Mouse (Mus musculus) midbrain, embryonic 16.5 days (tissue): ENCODE measurements around the gene Olfr1130. TPM values are rescaled to one million over a fixed set of nuclear protein-coding genes. Genes with fewer than 3 reads are reported as not detected.
"Not testable (repeated sequence)": the region's sequence is repeated elsewhere in the genome, so short reads cannot be mapped to it uniquely, and the experiment has no call there.

Source experiments
- ATAC-seq: fragments of 200-750 bp; cut with Nextera tagmentation; 2 replicates; pipeline ENCODE4 v1.8.0; 2017; ENCODE audit warnings: moderate TSS enrichment
- H3K27ac ChIP-seq: fragments of 300-500 bp; sonication (generic); 2 replicates; pipeline ENCODE4 v1.5.1; 2014; ENCODE audit warnings: mild to moderate bottlenecking, low read length, mixed read lengths
- H3K27me3 ChIP-seq: fragments of 300-500 bp; sonication (generic); 2 replicates; pipeline ENCODE4 v1.6.1; 2014; ENCODE audit warnings: low read depth, low read length, mixed read lengths; ENCODE audit not compliant: control insufficient read depth, insufficient read depth
- H3K36me3 ChIP-seq: fragments of 300-500 bp; sonication (generic); 2 replicates; pipeline ENCODE4 v1.6.1; 2014; ENCODE audit warnings: mild to moderate bottlenecking, low read length, moderate library complexity, mixed read lengths; ENCODE audit not compliant: control insufficient read depth, insufficient read depth
- H3K4me1 ChIP-seq: fragments of 300-500 bp; sonication (generic); 2 replicates; pipeline ENCODE4 v1.6.1; 2014; ENCODE audit warnings: mild to moderate bottlenecking, low read length, mixed read lengths; ENCODE audit not compliant: control insufficient read depth, insufficient read depth
- H3K4me2 ChIP-seq: fragments of 300-500 bp; sonication (generic); 2 replicates; pipeline ENCODE4 v1.6.1; 2014; ENCODE audit warnings: mild to moderate bottlenecking, low read length, mixed read lengths
- H3K4me3 ChIP-seq: fragments of 300-500 bp; sonication (generic); 2 replicates; pipeline ENCODE4 v1.5.1; 2014; ENCODE audit warnings: low read depth, mild to moderate bottlenecking, low read length, moderate library complexity, mixed read lengths
- H3K9ac ChIP-seq: fragments of 300-500 bp; sonication (generic); 2 replicates; pipeline ENCODE4 v1.6.1; 2014; ENCODE audit warnings: low read depth, low read length, mixed read lengths
- H3K9me3 ChIP-seq: fragments of 300-500 bp; sonication (generic); replicated peaks from 2 replicates; pipeline ENCODE4 v1.6.1; 2014; ENCODE audit warnings: mild to moderate bottlenecking, low read length, mixed read lengths; ENCODE audit not compliant: control insufficient read depth, poor library complexity, severe bottlenecking
- WGBS: fragments of 180-500 bp; shearing (Covaris S2); extraction: QIAGEN DNeasy Blood & Tissue Kit; methylation state at CpG from one replicate; pipeline ENCODE4 v1.1.7; 2014; 5-methylcytosine and 5-hydroxymethylcytosine counted together
- polyA plus RNA-seq: library from polyadenylated mRNA; unstranded; fragments of >200 nt; fragmentation: Nextera tagmentation; extraction: Ambion mirVana; gene quantifications from 2 replicates; pipeline ENCODE4 v1.2.1, GENCODE M21; 2015

The Olfr1130 gene
- polyA plus RNA-seq, result not detected in 2 replicates

- H3K36me3 ChIP-seq, H3K4me1 ChIP-seq, ATAC-seq, H3K4me3 ChIP-seq, H3K9ac ChIP-seq, H3K27ac ChIP-seq, H3K27me3 ChIP-seq, H3K9me3 ChIP-seq, H3K4me2 ChIP-seq: not testable (repeated sequence)
Measured at GRCm38 (mm10) chr2:87605912-87606311, at the start of gene Olfr1130. TSS of gene Olfr1130 (plus strand) at chr2:87606212.

GRCm38 (mm10) chr2:87573602-87574001 lies 32.4 kb upstream of the Olfr1130 start, which contains the start of gene Olfr1129:
TSS of gene Olfr1129 (plus strand) at chr2:87573902.
- not testable (repeated sequence) for ATAC-seq, H3K4me3 ChIP-seq, H3K36me3 ChIP-seq, H3K4me1 ChIP-seq, H3K27ac ChIP-seq, H3K9ac ChIP-seq, H3K27me3 ChIP-seq, H3K4me2 ChIP-seq, H3K9me3 ChIP-seq
- 70% methylated on average over 1 of the region's 1 CpGs for WGBS

- H3K9me3 ChIP-seq, result no peaks in the 10 kb centered on the region
- no peak within 1 kb of the TSS for H3K4me2 ChIP-seq
- H3K4me1 ChIP-seq, result no peaks in the 10 kb centered on the region
- no peak within 1 kb of the TSS for H3K27ac ChIP-seq
- ATAC-seq, result no peak
- no peaks in the 10 kb centered on the region for H3K36me3 ChIP-seq
- H3K4me3 ChIP-seq, result no peak within 1 kb of the TSS
- WGBS, result 70% methylated on average over 3 of the region's 3 CpGs
- H3K9ac ChIP-seq, result no peak within 1 kb of the TSS
- H3K27me3 ChIP-seq, result no peaks in the 10 kb centered on the region
Measured at GRCm38 (mm10) chr2:87626804-87627203, 20.8 kb downstream of the Olfr1130 start, which contains the start of gene Olfr1131. TSS of gene Olfr1131 (plus strand) at chr2:87627104.

- Histone ChIP-seq H3K27ac (no peak within 1 kb of the TSS), H3K4me3 (no peak within 1 kb of the TSS), H3K9ac (no peak within 1 kb of the TSS), H3K4me1 (no peaks in the 10 kb centered on the region), H3K9me3 (no peaks in the 10 kb centered on the region), H3K27me3 (no peaks in the 10 kb centered on the region), H3K36me3 (no peaks in the 10 kb centered on the region), H3K4me2 (no peak within 1 kb of the TSS)
- no peak for ATAC-seq
Measured at GRCm38 (mm10) chr2:87637435-87637834, 31.4 kb downstream of the Olfr1130 start, which contains the start of gene Olfr1132. TSS of gene Olfr1132 (minus strand) at chr2:87637535.

GRCm38 (mm10) chr2:87642441-87642840 lies 36.4 kb downstream of the Olfr1130 start:
- Histone ChIP-seq H3K4me3 (no peak overlapping the region), H3K4me1 (no peaks in the 10 kb centered on the region), H3K27ac (no peak overlapping the region), H3K27me3 (no peaks in the 10 kb centered on the region), H3K9ac (no peak overlapping the region), H3K36me3 (no peaks in the 10 kb centered on the region), H3K4me2 (no peak overlapping the region), H3K9me3 (no peaks in the 10 kb centered on the region)
- ATAC-seq, result no peak

GRCm38 (mm10) chr2:87647274-87647673 lies 41.3 kb downstream of the Olfr1130 start, which contains the start of gene Olfr1133:
TSS of gene Olfr1133 (minus strand) at chr2:87647374.
- H3K4me3 ChIP-seq, result no peak within 1 kb of the TSS
- no peaks in the 10 kb centered on the region for H3K4me1 ChIP-seq
- H3K9ac ChIP-seq, result no peak within 1 kb of the TSS
- no peaks in the 10 kb centered on the region for H3K27me3 ChIP-seq
- H3K36me3 ChIP-seq, result no peaks in the 10 kb centered on the region
- no peak for ATAC-seq
- no peaks in the 10 kb centered on the region for H3K9me3 ChIP-seq
- H3K4me2 ChIP-seq, result no peak within 1 kb of the TSS
- H3K27ac ChIP-seq, result no peak within 1 kb of the TSS

GRCm38 (mm10) chr2:87658360-87658759 lies 52.3 kb downstream of the Olfr1130 start, which contains the start of gene Olfr1134:
TSS of gene Olfr1134 (minus strand) at chr2:87658460.
- H3K9ac ChIP-seq, result no peak within 1 kb of the TSS
- WGBS, result 81% methylated on average over 2 of the region's 2 CpGs
- H3K27me3 ChIP-seq, result no peaks in the 10 kb centered on the region
- no peak within 1 kb of the TSS for H3K4me3 ChIP-seq
- no peaks in the 10 kb centered on the region for H3K9me3 ChIP-seq
- no peak for ATAC-seq
- H3K4me1 ChIP-seq, result no peaks in the 10 kb centered on the region
- no peak within 1 kb of the TSS for H3K4me2 ChIP-seq
- no peak within 1 kb of the TSS for H3K27ac ChIP-seq
- H3K36me3 ChIP-seq, result no peaks in the 10 kb centered on the region

Other genes with a start within 250 kb of the Olfr1130 start
- gene Olfr1121, start 236.3 kb upstream of the Olfr1130 start, polyA plus RNA-seq, result not detected in 2 replicates
- not detected in 2 replicates for gene Olfr1122, start 220.4 kb upstream of the Olfr1130 start, polyA plus RNA-seq
- gene Olfr1123, start 189.6 kb upstream of the Olfr1130 start, polyA plus RNA-seq, result not detected in 2 replicates
- 0.08 TPM in 1 of 2 replicates, not detected in the other for gene Olfr1124, start 175.9 kb upstream of the Olfr1130 start, polyA plus RNA-seq
- gene Olfr1126, start 152.2 kb upstream of the Olfr1130 start, polyA plus RNA-seq, result not detected in 2 replicates
- not detected in 2 replicates for gene Pramel7, start 109.1 kb upstream of the Olfr1130 start, polyA plus RNA-seq
- not detected in 2 replicates for gene Pramel6, start 99.6 kb upstream of the Olfr1130 start, polyA plus RNA-seq
- not detected in 2 replicates for gene Olfr153, start 74.4 kb upstream of the Olfr1130 start, polyA plus RNA-seq
- not detected in 2 replicates for gene Olfr1128, start 60.7 kb upstream of the Olfr1130 start, polyA plus RNA-seq
- gene Olfr1129, start 32.3 kb upstream of the Olfr1130 start, polyA plus RNA-seq, result not detected in 2 replicates
- not detected in 2 replicates for gene Olfr1131, start 20.9 kb downstream of the Olfr1130 start, polyA plus RNA-seq
- not detected in 2 replicates for gene Olfr1132, start 31.3 kb downstream of the Olfr1130 start, polyA plus RNA-seq
- gene Olfr1133, start 41.2 kb downstream of the Olfr1130 start, polyA plus RNA-seq, result not detected in 2 replicates
- not detected in 2 replicates for gene Olfr1134, start 52.2 kb downstream of the Olfr1130 start, polyA plus RNA-seq
- not detected in 2 replicates for gene Olfr1135, start 67.5 kb downstream of the Olfr1130 start, polyA plus RNA-seq
- gene Olfr1136, start 87.7 kb downstream of the Olfr1130 start, polyA plus RNA-seq, result not detected in 2 replicates
- gene Olfr1137, start 107.0 kb downstream of the Olfr1130 start, polyA plus RNA-seq, result not detected in 2 replicates
- gene Olfr1138, start 133.8 kb downstream of the Olfr1130 start, polyA plus RNA-seq, result not detected in 2 replicates
- not detected in 2 replicates for gene Olfr1140, start 137.5 kb downstream of the Olfr1130 start, polyA plus RNA-seq
- not detected in 2 replicates for gene Olfr1141, start 147.8 kb downstream of the Olfr1130 start, polyA plus RNA-seq
- gene Olfr152, start 173.3 kb downstream of the Olfr1130 start, polyA plus RNA-seq, result not detected in 2 replicates
- gene Olfr1143, start 194.4 kb downstream of the Olfr1130 start, polyA plus RNA-seq, result not detected in 2 replicates
- not detected in 2 replicates for gene Olfr1145, start 203.6 kb downstream of the Olfr1130 start, polyA plus RNA-seq
- not detected in 2 replicates for gene Olfr1148, start 224.3 kb downstream of the Olfr1130 start, polyA plus RNA-seq
- not detected in 2 replicates for gene Olfr1150-ps1, start 237.8 kb downstream of the Olfr1130 start, polyA plus RNA-seq
- gene Olfr1151, start 249.7 kb downstream of the Olfr1130 start, polyA plus RNA-seq, result not detected in 2 replicates